Mouse (Mus musculus): ENCODE results near the gene Ntn1. TPM values are rescaled to one million over a fixed set of nuclear protein-coding genes. Genes with fewer than 3 reads are reported as not detected.
A peak's percentile ranks its signal among the peaks of the same experiment; 100 is the strongest.

The Ntn1 gene
- polyA plus RNA-seq, 1 experiment from 2014 or later, result 6.7 TPM

DNA sequence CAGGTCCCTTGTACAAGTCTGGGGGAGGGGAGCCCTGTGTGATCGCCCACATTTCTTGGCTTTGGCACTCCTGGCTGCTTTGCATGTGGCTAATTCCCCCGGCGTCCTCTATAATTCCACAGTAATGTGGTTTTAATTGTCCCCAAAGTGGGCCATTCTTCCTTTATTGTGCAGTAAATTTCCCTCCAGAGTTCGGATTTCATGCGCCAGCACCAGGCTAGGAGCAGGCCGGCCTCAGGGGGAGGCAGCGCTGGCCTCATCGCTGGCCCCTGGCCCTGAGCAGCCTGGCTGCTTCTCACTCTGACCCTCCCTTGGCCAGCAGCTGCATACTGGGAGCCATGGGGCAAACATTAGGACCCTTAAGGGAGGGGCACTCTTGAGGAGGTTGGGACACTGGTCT, 110.0 kb downstream of the Ntn1 start:
- H3K9me3 ChIP-seq (ENCODE audit: control insufficient read depth, low read length), result no peaks in the 10 kb centered on the region
- 72% methylated on average over 8 of the region's 8 CpGs for WGBS
- DNase-seq (ENCODE audit: low spot score), result no peak

DNA sequence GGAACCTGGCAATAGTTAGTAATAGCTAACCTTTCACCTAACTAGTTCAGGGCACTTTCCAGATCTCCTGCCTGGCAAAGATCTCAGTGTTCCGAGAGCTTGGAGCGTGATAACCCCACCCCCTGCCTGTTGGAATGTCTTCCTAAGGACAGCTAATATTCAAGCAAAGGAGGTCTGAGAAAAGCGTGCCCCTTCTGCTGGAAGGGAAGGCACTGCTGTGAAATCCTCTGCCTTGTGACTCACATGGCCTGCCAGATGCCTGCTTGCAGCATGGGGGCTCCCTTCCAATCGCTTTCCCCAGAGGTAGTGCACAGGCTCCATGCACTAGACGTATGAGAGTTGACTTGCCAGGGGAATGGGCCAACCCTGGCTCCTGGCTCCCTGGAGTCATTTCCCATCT, 113.3 kb downstream of the Ntn1 start:
- Histone ChIP-seq H3K9ac (ENCODE audit: low read length) (no peak overlapping the region), H3K27me3 (replicated peaks; ENCODE audit: control insufficient read depth, insufficient read depth, low read length) (no peaks in the 10 kb centered on the region), H3K27ac (ENCODE audit: low read depth) (no peak overlapping the region), H3K4me2 (ENCODE audit: low read length) (no peak overlapping the region), H3K36me3 (ENCODE audit: control insufficient read depth, insufficient read depth, low read length) (no peaks in the 10 kb centered on the region), H3K4me1 (replicated peaks; ENCODE audit: control insufficient read depth, insufficient read depth, low read length) (peaks cover 12% of the 10 kb centered on the region), H3K9me3 (ENCODE audit: control insufficient read depth, low read length) (no peaks in the 10 kb centered on the region), H3K4me3 (ENCODE audit: low read depth, low read length) (no peak overlapping the region)
- DNase-seq (ENCODE audit: low spot score) (no peak), ATAC-seq (replicated peaks; ENCODE audit: low FRiP score, low TSS enrichment, low read depth) (no peak)
- 72% methylated on average over 5 of the region's 5 CpGs for WGBS

More for the DNA sequence above, 110.0 kb downstream of the Ntn1 start:
- Histone ChIP-seq H3K27ac (ENCODE audit: low read depth) (no peak overlapping the region), H3K4me2 (ENCODE audit: low read length) (no peak overlapping the region), H3K4me3 (ENCODE audit: low read depth, low read length) (no peak overlapping the region), H3K36me3 (ENCODE audit: control insufficient read depth, insufficient read depth, low read length) (no peaks in the 10 kb centered on the region), H3K4me1 (replicated peaks; ENCODE audit: control insufficient read depth, insufficient read depth, low read length) (peaks cover 11% of the 10 kb centered on the region), H3K27me3 (replicated peaks; ENCODE audit: control insufficient read depth, insufficient read depth, low read length) (no peaks in the 10 kb centered on the region), H3K9ac (ENCODE audit: low read length) (no peak overlapping the region)
- no peak for ATAC-seq (replicated peaks; ENCODE audit: low FRiP score, low TSS enrichment, low read depth)

DNA sequence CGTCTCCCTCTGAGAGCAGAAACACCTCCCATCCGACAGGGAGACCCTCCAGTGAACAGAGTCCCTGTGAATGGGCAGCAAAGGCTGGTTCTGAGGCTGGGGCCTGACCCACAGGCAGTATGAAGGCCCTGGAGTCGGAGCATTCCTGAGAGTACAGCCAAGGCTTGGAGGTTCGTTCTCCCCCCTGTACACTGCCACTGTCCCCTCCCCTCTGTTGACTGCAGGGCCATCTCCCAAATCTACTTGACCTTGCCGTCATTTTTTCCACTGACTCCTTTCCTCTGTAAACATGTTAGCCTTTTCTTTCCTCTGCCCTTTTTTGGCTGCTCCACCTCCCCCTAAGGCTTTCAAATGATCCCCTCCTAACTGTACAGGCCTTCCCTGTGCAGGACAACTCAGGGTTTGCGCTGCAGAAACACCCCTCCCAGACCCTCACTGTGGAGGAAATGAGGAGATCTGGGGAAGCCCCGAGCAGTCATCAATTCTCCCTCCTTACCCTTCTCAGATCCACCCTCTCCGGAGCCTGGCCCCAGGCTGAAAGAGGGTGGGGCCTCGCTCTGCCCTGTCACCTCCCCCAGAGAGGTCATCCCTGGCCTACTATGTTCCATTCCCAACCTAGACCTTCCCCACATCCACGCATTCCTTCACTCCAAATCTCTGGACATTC, 114.3 kb downstream of the Ntn1 start:
- Histone ChIP-seq H3K4me2 (ENCODE audit: low read length) (no peak overlapping the region), H3K36me3 (ENCODE audit: control insufficient read depth, insufficient read depth, low read length) (no peaks in the 10 kb centered on the region), H3K27ac (ENCODE audit: low read depth) (peak overlapping the region; percentile 27; the same call in 1 of the 2 replicates), H3K27me3 (replicated peaks; ENCODE audit: control insufficient read depth, insufficient read depth, low read length) (no peaks in the 10 kb centered on the region), H3K4me3 (ENCODE audit: low read depth, low read length) (no peak overlapping the region), H3K4me1 (replicated peaks; ENCODE audit: control insufficient read depth, insufficient read depth, low read length) (peaks cover 12% of the 10 kb centered on the region), H3K9me3 (ENCODE audit: control insufficient read depth, low read length) (no peaks in the 10 kb centered on the region), H3K9ac (ENCODE audit: low read length) (no peak overlapping the region; the same call in 1 of the 2 replicates)
- WGBS, result 40% methylated on average over 10 of the region's 10 CpGs
- no peak; the same call in 1 of the 2 replicates for ATAC-seq (replicated peaks; ENCODE audit: low FRiP score, low TSS enrichment, low read depth)
- DNase-seq (ENCODE audit: low spot score), result no peak

DNA sequence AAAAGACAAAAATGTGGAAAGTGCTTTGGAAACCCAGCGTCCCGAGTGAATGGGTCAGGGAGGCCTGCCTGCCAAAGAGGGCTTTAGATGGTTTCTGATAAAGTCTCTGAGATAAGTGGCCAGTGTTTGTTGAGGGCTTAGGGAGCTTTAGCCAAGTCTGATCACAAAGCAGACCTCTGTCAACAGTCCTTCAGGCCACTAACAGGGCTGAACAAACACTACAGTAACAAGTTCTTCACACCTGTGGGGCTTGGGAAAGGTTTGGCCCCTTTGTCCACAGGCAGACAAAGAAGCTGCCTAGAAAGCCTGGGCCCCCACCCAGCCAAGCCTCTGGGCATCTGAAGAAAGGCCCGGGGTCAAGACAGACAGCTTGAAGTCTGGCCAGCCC, 114.9 kb downstream of the Ntn1 start:
- ATAC-seq (replicated peaks; ENCODE audit: low FRiP score, low TSS enrichment, low read depth) (no peak), DNase-seq (ENCODE audit: low spot score) (no peak)
- H3K4me3 ChIP-seq (ENCODE audit: low read depth, low read length), result no peak overlapping the region
- no peak overlapping the region for H3K4me2 ChIP-seq (ENCODE audit: low read length)
- peaks cover 12% of the 10 kb centered on the region for H3K4me1 ChIP-seq (replicated peaks; ENCODE audit: control insufficient read depth, insufficient read depth, low read length)
- WGBS, result 40% methylated on average over 3 of the region's 3 CpGs
- H3K27ac ChIP-seq (ENCODE audit: low read depth), result peak overlapping the region; percentile 27; the same call in 1 of the 2 replicates
- no peak overlapping the region for H3K9ac ChIP-seq (ENCODE audit: low read length)
- no peaks in the 10 kb centered on the region for H3K27me3 ChIP-seq (replicated peaks; ENCODE audit: control insufficient read depth, insufficient read depth, low read length)
- no peaks in the 10 kb centered on the region for H3K36me3 ChIP-seq (ENCODE audit: control insufficient read depth, insufficient read depth, low read length)
- no peaks in the 10 kb centered on the region for H3K9me3 ChIP-seq (ENCODE audit: control insufficient read depth, low read length)

DNA sequence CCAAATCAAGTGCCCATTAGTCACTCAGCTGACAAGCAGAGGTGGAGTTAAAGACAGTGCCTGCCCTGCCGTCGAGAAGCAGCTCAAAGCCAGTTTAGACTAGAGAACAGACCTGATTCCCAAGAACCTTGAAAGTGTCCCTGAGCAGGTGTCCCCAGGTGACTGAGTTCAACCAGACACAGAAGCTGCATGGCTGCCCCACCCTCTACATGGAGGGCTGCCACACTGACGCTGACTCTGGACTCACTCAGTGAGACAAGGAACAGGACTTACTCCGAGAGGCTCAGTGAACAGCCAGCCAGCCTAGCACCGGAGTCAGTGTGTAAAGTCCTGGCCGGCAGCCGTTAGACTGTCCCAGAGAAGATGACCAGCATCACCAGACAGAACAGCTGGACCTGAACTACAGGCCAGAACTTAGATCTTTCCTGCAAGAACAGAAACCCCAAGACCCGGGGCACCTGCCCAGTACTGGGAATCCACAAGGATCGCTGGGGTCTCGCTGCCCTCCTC, 120.6 kb downstream of the Ntn1 start:
- WGBS, result 50% methylated on average over 10 of the region's 10 CpGs
- no peak overlapping the region for H3K27ac ChIP-seq (ENCODE audit: low read depth)
- peaks cover 4% of the 10 kb centered on the region; the same call in 1 of the 2 replicates for H3K4me1 ChIP-seq (replicated peaks; ENCODE audit: control insufficient read depth, insufficient read depth, low read length)
- DNase-seq (ENCODE audit: low spot score) (no peak), ATAC-seq (replicated peaks; ENCODE audit: low FRiP score, low TSS enrichment, low read depth) (no peak)
- no peaks in the 10 kb centered on the region; the same call in 1 of the 2 replicates for H3K36me3 ChIP-seq (ENCODE audit: control insufficient read depth, insufficient read depth, low read length)
- H3K9me3 ChIP-seq (ENCODE audit: control insufficient read depth, low read length), result no peaks in the 10 kb centered on the region
- H3K9ac ChIP-seq (ENCODE audit: low read length), result no peak overlapping the region
- no peaks in the 10 kb centered on the region for H3K27me3 ChIP-seq (replicated peaks; ENCODE audit: control insufficient read depth, insufficient read depth, low read length)
- no peak overlapping the region for H3K4me2 ChIP-seq (ENCODE audit: low read length)
- H3K4me3 ChIP-seq (ENCODE audit: low read depth, low read length), result no peak overlapping the region

DNA sequence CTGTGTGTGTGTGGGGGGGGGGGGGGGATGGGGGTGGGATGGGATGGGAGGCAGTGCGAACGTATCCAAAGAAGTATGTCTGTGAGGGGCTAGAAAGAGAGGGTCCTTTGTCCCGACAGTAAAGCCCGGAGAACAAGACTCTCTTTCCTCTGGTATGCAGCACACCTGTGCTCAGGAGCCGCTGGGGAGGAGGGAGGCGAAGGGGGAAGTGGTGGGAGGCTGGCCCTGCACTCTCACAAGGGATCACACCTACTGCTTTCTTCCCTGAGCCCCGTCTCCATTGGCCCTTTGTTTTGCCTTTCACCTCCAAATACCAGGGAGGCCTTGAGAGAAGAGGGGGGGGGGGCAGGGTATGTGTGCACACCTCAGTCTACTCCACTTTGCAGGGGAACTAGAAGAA, 123.7 kb downstream of the Ntn1 start:
- no peak overlapping the region for H3K27ac ChIP-seq (ENCODE audit: low read depth)
- DNase-seq (ENCODE audit: low spot score), result no peak

DNA sequence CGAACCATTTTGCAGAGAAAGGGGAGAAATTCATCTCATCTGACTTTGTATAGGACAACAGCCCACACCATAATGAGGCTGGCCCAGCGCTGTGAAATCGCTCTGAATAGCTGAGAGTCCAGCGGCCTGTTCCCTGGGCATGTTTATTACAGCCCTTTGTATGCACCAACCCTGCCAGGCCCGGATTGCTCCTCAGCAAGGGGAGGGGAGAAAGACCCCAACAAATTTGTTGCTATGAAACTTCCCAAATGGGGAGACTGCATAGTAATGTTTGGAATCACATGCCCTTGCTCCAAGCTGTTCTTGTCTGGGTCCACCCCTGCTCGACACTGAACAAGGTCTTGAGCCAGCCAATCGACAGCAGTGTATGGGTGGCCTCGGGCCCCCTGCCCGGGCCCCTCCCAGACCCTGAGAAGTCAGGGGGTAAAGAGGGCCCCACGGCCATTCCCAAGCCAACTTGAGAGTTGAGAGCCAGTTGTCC, 126.3 kb downstream of the Ntn1 start:
- Histone ChIP-seq H3K4me3 (ENCODE audit: low read depth, low read length) (no peak overlapping the region), H3K9me3 (ENCODE audit: control insufficient read depth, low read length) (no peaks in the 10 kb centered on the region), H3K9ac (ENCODE audit: low read length) (no peak overlapping the region), H3K36me3 (ENCODE audit: control insufficient read depth, insufficient read depth, low read length) (no peaks in the 10 kb centered on the region; the same call in 1 of the 2 replicates), H3K4me2 (ENCODE audit: low read length) (no peak overlapping the region), H3K4me1 (replicated peaks; ENCODE audit: control insufficient read depth, insufficient read depth, low read length) (peaks cover 9% of the 10 kb centered on the region), H3K27me3 (replicated peaks; ENCODE audit: control insufficient read depth, insufficient read depth, low read length) (no peaks in the 10 kb centered on the region), H3K27ac (ENCODE audit: low read depth) (no peak overlapping the region)
- DNase-seq (ENCODE audit: low spot score) (no peak), ATAC-seq (replicated peaks; ENCODE audit: low FRiP score, low TSS enrichment, low read depth) (no peak)
- WGBS, result 35% methylated on average over 10 of the region's 10 CpGs

More for the DNA sequence above, 123.7 kb downstream of the Ntn1 start:
- ATAC-seq (replicated peaks; ENCODE audit: low FRiP score, low TSS enrichment, low read depth), result no peak
- Histone ChIP-seq H3K4me3 (ENCODE audit: low read depth, low read length) (no peak overlapping the region), H3K9me3 (ENCODE audit: control insufficient read depth, low read length) (no peaks in the 10 kb centered on the region), H3K27me3 (replicated peaks; ENCODE audit: control insufficient read depth, insufficient read depth, low read length) (no peaks in the 10 kb centered on the region), H3K4me1 (replicated peaks; ENCODE audit: control insufficient read depth, insufficient read depth, low read length) (peaks cover 13% of the 10 kb centered on the region), H3K4me2 (ENCODE audit: low read length) (no peak overlapping the region), H3K36me3 (ENCODE audit: control insufficient read depth, insufficient read depth, low read length) (no peaks in the 10 kb centered on the region; the same call in 1 of the 2 replicates), H3K9ac (ENCODE audit: low read length) (no peak overlapping the region)
- WGBS, result 61% methylated on average over 7 of the region's 7 CpGs

DNA sequence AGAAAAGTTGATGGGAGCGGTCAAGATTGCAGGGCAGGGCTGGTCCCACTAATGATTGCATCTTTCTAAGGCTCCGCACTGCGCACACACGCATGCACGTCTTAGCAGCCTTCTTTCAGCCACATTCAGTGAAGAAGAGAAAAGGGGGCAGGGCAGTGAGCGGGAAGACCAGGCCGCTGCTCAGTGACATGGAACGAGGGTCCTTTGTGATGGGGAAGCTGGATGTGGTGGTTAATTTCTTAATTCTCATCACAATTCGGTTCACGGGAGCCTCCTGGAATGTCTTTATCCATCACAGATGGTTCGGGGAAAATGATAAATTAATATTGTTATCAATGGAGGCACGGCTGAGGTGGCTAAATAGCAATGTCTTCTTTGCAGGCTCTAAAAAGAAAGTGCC, 126.8 kb downstream of the Ntn1 start:
- no peaks in the 10 kb centered on the region; the same call in 1 of the 2 replicates for H3K36me3 ChIP-seq (ENCODE audit: control insufficient read depth, insufficient read depth, low read length)
- no peak for ATAC-seq (replicated peaks; ENCODE audit: low FRiP score, low TSS enrichment, low read depth)
- 69% methylated on average over 12 of the region's 12 CpGs for WGBS

More for the DNA sequence above, 126.8 kb downstream of the Ntn1 start:
- no peak overlapping the region for H3K4me2 ChIP-seq (ENCODE audit: low read length)
- H3K27me3 ChIP-seq (replicated peaks; ENCODE audit: control insufficient read depth, insufficient read depth, low read length), result no peaks in the 10 kb centered on the region
- no peak overlapping the region for H3K9ac ChIP-seq (ENCODE audit: low read length)
- peaks cover 9% of the 10 kb centered on the region for H3K4me1 ChIP-seq (replicated peaks; ENCODE audit: control insufficient read depth, insufficient read depth, low read length)
- H3K4me3 ChIP-seq (ENCODE audit: low read depth, low read length), result no peak overlapping the region
- no peak overlapping the region for H3K27ac ChIP-seq (ENCODE audit: low read depth)
- H3K9me3 ChIP-seq (ENCODE audit: control insufficient read depth, low read length), result no peaks in the 10 kb centered on the region
- no peak for DNase-seq (ENCODE audit: low spot score)

Measured in intestine, embryonic 14.5 days (tissue).